Mouse (Mus musculus): ENCODE data around the gene Aunip.

Aunip gene

DNA sequence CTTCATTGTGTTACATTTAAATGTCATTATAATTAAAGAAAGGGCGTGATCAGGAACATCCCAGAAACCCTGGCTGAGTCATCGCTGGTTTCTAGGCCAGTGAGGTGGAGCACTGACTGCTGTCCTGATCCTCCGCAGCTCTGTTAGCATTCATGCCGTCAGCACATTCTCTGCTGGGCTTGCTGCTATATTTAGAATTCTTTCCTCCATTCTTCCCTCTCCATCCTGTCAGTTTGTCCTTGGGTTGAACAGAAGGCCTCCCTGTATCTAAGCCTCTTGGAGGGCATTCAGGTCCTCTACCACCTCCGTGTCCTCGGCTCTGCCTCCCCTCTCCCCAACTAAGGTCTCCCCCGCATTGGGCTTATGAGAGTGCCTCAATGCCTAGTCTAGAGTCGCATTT, 6.2 kb downstream of the Aunip start:
- no peak for DNase-seq

- no peak for DNase-seq
Observed at GRCm38 (mm10) chr4:134517719-134518118, 6.9 kb downstream of the Aunip start.

GRCm38 (mm10) chr4:134518541-134518940, 7.7 kb downstream of the Aunip start:
- DNase-seq: no peak

GRCm38 (mm10) chr4:134519281-134519680, 8.5 kb downstream of the Aunip start:
- DNase-seq: no peak

DNA sequence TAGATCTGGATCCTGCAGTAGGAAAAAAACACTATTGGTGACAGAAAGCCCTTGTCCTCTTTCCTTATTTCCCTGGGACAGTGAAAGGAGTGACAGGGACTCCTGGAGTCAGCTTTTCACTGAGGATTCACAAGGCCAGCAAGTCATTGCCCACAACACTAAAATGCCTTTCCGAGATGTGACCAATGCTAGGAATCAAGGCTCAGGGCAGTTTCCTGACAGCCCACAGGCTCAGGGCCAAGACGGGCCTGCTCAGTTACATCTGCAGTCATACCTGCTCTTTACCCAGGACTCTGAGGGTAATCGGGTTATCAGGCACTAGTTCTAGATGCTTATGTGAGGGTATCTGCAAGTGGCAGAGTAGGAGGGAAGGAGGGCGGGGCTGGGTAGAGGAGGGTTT, 12.6 kb downstream of the Aunip start:
- no peak for DNase-seq

GRCm38 (mm10) chr4:134525806-134526205, 15.0 kb downstream of the Aunip start:
- DNase-seq: no peak

DNA sequence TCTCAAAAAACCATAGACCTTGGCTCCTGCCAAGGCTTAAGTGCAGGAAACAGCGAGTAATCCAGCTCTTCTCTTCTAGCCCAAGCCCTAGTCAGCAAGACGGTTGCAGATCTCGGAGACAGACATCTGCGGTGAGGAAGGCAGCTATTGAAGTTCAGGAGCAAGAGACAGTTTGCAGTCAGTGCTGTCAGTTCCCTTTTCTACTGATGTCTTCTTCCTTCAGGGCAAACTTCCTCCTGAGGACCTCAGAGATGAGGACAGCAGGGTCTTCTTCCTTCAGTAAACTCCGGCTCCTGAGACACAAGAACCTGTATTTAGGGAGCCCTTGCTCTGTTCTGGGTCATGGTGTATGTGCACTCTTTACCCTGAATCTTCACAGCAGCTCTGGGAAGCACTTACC, 15.4 kb downstream of the Aunip start:
- no peak for DNase-seq

DNA sequence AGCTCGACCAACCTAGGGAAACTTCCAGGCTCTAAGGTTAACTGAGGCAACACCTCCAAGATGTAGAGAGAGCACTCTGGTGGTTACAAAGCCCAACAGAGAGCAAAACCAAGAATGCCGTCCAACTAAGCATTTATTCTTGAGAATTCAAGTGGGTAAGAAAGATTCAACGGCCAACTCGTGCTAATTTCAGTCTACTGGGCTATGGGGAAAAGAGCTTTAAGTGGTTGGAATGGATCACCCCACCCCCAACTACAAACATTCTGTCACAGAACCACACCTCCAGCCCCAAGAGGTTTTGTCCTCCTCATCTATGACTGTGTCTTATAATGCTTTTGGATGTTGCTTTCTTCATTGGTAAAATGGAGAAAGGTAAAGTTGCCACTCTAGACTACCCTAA, 22.1 kb downstream of the Aunip start:
- no peak for DNase-seq

GRCm38 (mm10) chr4:134533421-134533820, 22.6 kb downstream of the Aunip start:
- DNase-seq: no peak

- DNase-seq: peak; percentile 66 to 69
Observed at GRCm38 (mm10) chr4:134534124-134534886, 23.5 kb downstream of the Aunip start.

DNA sequence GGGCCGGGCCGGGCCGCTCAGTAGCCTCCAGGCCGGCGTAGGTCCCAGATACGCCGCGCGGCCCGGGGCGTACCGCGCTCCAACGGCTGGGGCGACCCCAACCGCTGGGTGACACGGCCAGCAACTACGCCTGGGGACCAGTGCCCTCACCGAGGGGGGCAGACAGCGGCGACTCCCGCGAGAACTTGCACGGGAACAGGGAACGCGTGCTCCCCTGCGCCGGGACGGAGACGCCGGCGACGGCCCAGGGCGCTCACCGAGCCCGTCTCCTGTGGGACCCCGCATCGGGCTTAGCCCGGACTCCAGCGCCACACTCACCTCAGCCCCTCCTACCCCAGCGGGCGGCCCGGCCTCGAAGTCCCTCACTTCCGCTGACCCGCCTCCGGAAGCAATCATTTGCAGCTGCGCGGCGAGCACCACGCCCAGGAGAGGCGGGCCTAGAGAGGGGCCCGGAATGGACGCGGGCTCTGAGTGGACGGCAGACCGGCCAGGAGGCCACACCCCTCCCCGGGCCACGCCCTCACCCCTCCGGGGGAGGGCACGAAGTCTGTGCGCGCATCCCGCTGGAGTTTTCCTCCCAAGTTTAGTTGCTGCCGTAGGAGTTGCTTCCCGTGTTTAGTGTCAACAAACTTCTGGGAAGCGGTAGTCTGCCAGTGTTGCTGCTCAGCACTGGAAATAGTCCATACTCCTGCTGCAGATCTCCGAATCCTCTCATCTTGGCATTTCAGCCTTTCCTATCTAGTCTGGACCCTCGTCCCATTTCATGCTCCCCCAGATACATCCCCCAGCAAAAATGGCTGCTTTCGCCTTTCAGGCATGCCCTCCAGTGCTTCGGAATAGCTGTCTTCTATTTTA, 24.4 kb downstream of the Aunip start, which contains the start of gene Mtfr1l:
Mtfr1l (minus strand) TSS at position 456 of the 855 bp plus-strand sequence.
- peak; percentile 96 to 97 for DNase-seq

GRCm38 (mm10) chr4:134535787-134536151, 25.0 kb downstream of the Aunip start:
- no peak for DNase-seq

DNA sequence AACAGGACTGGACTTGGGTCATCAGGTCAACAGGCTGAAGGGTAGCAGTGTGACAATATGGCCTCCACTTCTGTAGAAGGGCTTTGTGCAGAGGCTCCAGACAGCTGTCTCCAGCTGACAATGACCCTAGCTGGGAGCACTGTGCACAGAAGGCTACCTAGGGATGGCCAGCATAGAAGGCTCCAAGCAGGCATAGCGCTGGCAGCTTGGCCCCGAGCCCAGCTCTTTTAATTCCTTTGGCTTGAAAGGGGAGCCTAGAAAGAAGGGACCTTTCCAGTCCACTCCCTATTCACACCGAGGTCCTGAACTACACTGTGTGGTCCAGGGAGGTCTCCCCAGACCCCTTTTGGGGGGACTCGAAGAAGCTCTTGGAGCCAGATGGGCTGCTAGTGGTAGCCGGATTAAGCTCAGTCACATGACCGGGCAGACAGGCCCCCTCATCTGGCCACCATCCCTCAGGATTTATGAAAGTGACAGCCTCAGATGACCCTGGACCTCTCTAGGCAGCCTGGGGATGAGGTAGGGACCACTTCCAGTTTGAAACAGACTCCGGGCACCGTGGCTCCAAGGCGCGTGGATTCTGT, 28.3 kb downstream of the Aunip start:
- DNase-seq: no peak

GRCm38 (mm10) chr4:134542726-134543125, 31.9 kb downstream of the Aunip start:
- no peak for DNase-seq

- peak; percentile 69 to 72 for DNase-seq
Observed at GRCm38 (mm10) chr4:134543261-134543660, 32.5 kb downstream of the Aunip start.

DNA sequence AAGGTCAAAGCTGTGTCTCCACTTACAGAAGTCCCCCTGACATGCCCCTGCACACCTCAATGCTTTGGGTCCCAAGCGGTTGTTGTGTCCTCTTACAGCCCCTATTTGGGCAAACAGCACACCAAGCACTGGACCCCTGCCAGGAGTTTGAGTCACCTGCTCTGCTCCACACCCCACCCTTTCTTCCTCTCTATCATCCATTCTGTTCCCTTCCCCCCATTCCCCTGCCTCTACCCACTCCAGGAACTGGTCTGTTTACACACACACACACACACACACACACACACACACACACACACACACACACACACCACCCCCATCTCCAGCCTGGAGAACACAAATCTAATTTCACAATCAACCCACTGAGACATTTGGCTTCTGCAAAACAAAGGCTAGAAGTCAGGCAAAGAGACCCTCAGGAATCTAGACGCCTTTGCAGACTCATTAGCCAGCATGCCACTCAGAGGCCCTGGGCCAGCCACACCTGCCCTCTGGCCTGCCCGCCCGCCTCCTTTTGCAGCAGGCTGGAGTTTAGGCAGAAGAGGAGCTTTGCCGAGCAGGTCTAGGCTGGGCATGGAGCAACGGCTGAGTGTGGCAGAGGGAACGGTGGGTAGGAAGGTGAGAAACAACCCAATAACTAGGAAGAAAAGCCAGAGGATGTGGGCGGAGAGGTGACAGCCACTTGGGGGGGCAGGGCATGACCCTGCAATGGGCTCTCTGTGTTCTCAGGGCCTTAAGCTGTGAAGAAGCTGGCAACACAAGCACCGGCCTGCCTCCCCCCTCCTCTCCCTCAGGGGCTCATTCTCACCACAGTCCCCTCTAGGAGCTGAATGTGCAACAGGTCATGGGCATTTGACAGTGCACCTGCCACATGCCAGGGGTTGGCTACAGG, 36.3 kb downstream of the Aunip start:
- no peak for DNase-seq

DNA sequence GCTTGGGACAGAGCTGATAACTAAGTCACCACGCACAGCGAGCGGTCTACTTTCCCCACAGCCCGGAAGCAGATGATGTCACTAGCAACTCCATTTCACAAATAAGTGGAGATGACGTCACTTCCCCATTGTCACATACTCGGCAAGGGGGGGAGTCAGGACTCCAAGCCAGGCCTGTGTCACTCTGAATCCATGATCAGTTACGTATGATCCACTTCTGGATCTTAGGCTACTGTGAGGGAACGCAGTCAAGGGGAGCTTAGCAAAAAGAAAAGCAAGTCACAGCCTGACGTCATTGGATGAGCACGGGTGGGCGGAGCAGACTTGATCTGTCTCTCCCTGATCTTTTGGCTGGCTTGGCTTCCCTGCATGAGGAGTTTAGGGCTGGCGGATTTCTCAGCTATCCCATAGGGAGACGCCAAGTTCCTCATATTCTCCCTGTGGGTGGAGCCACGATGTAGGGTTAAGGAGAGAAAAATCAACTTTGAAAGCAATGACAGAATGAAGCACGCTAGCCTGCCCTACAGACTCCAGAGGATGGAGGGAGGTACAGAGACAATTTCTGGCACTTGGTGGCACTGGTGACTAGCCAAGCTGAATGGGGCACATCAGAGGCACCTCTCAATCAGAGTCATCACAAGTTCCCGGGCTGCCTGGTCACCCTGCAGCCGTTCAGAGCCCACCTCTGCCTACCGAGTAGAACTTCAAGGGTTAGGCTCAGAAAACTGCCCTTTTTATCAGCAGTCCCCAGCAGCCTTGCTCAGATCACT, 37.6 kb downstream of the Aunip start:
- no peak for DNase-seq

- DNase-seq: no peak
Observed at GRCm38 (mm10) chr4:134549899-134550298, 39.1 kb downstream of the Aunip start.

DNA sequence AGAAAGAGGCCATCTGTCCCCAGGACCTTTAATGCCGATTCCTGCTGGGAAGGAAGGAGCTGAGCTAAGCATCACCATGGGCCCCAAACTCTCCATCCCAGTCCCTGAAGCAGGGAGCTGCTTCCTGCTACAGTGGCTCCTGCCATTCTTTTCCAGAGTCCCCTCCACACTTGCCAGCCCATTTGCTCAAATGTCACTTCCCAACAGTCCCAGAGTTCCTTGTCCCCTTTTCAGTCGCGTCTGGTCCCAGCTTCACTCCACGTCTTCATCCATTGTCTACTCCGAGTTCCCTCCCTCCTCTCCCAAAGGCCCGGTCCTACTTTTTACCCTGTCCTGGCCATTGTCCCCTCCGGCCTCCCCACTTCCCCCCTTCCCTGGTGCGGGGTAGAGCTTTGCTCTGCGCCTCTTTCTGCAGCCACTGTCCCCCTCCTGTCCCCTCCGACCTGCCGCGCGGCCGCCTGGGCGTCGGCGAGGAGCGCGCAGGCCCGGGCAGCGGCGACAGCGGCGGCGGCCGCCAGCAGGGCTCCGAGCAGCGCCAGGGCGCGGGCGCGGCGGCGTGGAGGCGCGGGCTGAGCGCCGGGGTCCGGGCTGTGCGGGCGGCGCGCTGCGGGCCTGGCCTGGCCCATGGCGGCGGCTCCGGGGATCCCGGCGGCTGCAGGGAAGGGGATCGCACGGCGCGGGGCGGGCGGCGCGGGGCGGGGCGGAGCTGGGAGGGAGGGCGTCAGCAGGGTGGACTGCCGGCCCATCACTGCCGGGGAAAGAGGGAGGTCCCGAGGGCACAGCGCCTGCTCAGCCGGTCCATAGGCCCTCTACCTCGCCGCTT, 40.9 kb downstream of the Aunip start, which contains the start of gene Selenon:
Selenon (minus strand) TSS at position 673 of the 823 bp plus-strand sequence.
- no peak for DNase-seq

GRCm38 (mm10) chr4:134553631-134554030, 42.8 kb downstream of the Aunip start:
- DNase-seq: no peak
